Mouse (Mus musculus) lung, postnatal 0 days (tissue): Measurements from ENCODE around the gene Kif2c.

Experiments
- CTCF ChIP-seq: IDR thresholded peaks from 2 replicates; pipeline ENCODE4 v1.5.1; 2016; ENCODE audit warnings: antibody characterized with exemption, mild to moderate bottlenecking
- EP300 ChIP-seq: IDR thresholded peaks from 2 replicates; pipeline ENCODE4 v1.6.1; 2016; ENCODE audit warnings: antibody characterized with exemption, mild to moderate bottlenecking, control low read depth

DNA sequence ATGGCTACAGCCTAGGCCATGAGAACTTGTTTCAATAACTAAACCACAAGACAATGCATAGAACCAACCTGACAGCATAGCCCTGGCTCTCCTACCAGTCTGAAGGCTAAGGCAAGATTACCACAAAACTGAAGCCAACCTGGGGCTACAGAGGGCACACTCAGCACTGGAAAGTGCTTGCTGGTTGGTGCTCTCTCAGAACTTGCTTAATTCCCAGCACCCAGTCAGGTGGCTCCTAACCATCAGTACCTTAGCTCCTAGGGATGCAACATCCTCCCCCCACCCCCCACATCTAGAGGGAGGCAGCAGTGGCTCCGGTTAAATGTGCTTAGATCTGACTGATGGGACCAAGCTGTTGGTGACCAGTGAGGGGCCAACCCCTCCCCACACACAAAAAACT is 31.0 kb downstream of the Kif2c start:
- TF ChIP-seq EP300: no peak
- TF ChIP-seq CTCF: no peak
